Mouse (Mus musculus): Measurements from ENCODE around the gene Cdk2ap2. TPM values are rescaled to one million over a fixed set of nuclear protein-coding genes. Genes with fewer than 3 reads are reported as not detected.

Gene Cdk2ap2
- polyA plus RNA-seq, 1 experiment = 26.9 TPM

- no peak overlapping the region for H3K4me3 ChIP-seq (ENCODE audit: low read depth, low read length)
- TF ChIP-seq POLR2A (IDR thresholded peaks at IDR 0.05; ENCODE audit: insufficient read depth, low read length) (no peak), EP300 (IDR thresholded peaks at IDR 0.05; ENCODE audit: insufficient read depth, low read depth, low read length) (no peak), CTCF (IDR thresholded peaks at IDR 0.05; ENCODE audit: low read depth, low read length) (no peak)
- no peaks in the 10 kb centered on the region for H3K9me3 ChIP-seq (replicated peaks; ENCODE audit: control insufficient read depth, insufficient read depth, low read length, poor library complexity, severe bottlenecking)
- peaks cover 2% of the 10 kb centered on the region for H3K4me1 ChIP-seq (ENCODE audit: control insufficient read depth, insufficient read depth, low read length)
- no peaks in the 10 kb centered on the region for H3K27me3 ChIP-seq (ENCODE audit: control insufficient read depth, insufficient read depth, low read length, poor library complexity, severe bottlenecking)
- H3K36me3 ChIP-seq (ENCODE audit: control insufficient read depth, insufficient read depth, low read length, poor library complexity, severe bottlenecking) = no peaks in the 10 kb centered on the region
- H3K9ac ChIP-seq (ENCODE audit: low read depth, poor library complexity, severe bottlenecking) = no peak overlapping the region
- H3K27ac ChIP-seq (ENCODE audit: insufficient read depth, low read length) = no peak overlapping the region
These were observed 2.1 kb upstream of the Cdk2ap2 start for GRCm38 (mm10) chr19:4094774-4095303.

GRCm38 (mm10) chr19:4095802-4096201 is 1.2 kb upstream of the Cdk2ap2 start:
- Histone ChIP-seq H3K9ac (ENCODE audit: low read depth, poor library complexity, severe bottlenecking) (no peak overlapping the region), H3K4me1 (ENCODE audit: control insufficient read depth, insufficient read depth, low read length) (peaks cover 2% of the 10 kb centered on the region), H3K36me3 (ENCODE audit: control insufficient read depth, insufficient read depth, low read length, poor library complexity, severe bottlenecking) (no peaks in the 10 kb centered on the region), H3K27ac (ENCODE audit: insufficient read depth, low read length) (no peak overlapping the region), H3K4me3 (ENCODE audit: low read depth, low read length) (no peak overlapping the region), H3K27me3 (ENCODE audit: control insufficient read depth, insufficient read depth, low read length, poor library complexity, severe bottlenecking) (no peaks in the 10 kb centered on the region), H3K9me3 (replicated peaks; ENCODE audit: control insufficient read depth, insufficient read depth, low read length, poor library complexity, severe bottlenecking) (no peaks in the 10 kb centered on the region)
- no peak for TF ChIP-seq CTCF (IDR thresholded peaks at IDR 0.05; ENCODE audit: low read depth, low read length)
- no peak for TF ChIP-seq POLR2A (IDR thresholded peaks at IDR 0.05; ENCODE audit: insufficient read depth, low read length)
- no peak for TF ChIP-seq EP300 (IDR thresholded peaks at IDR 0.05; ENCODE audit: insufficient read depth, low read depth, low read length)

- no peak for TF ChIP-seq POLR2A (IDR thresholded peaks at IDR 0.05; ENCODE audit: insufficient read depth, low read length)
- TF ChIP-seq CTCF (IDR thresholded peaks at IDR 0.05; ENCODE audit: low read depth, low read length) = no peak
- no peak for TF ChIP-seq EP300 (IDR thresholded peaks at IDR 0.05; ENCODE audit: insufficient read depth, low read depth, low read length)
- Histone ChIP-seq H3K9me3 (replicated peaks; ENCODE audit: control insufficient read depth, insufficient read depth, low read length, poor library complexity, severe bottlenecking) (no peaks in the 10 kb centered on the region), H3K27ac (ENCODE audit: insufficient read depth, low read length) (no peak overlapping the region), H3K9ac (ENCODE audit: low read depth, poor library complexity, severe bottlenecking) (peak overlapping the region; percentile 48), H3K36me3 (ENCODE audit: control insufficient read depth, insufficient read depth, low read length, poor library complexity, severe bottlenecking) (no peaks in the 10 kb centered on the region), H3K27me3 (ENCODE audit: control insufficient read depth, insufficient read depth, low read length, poor library complexity, severe bottlenecking) (no peaks in the 10 kb centered on the region), H3K4me3 (ENCODE audit: low read depth, low read length) (peak overlapping the region; percentile 63), H3K4me1 (ENCODE audit: control insufficient read depth, insufficient read depth, low read length) (peaks cover 2% of the 10 kb centered on the region)
These were observed 451 bp downstream of the Cdk2ap2 start for GRCm38 (mm10) chr19:4097441-4097825.

- TF ChIP-seq EP300 (IDR thresholded peaks at IDR 0.05; ENCODE audit: insufficient read depth, low read depth, low read length) (no peak), CTCF (IDR thresholded peaks at IDR 0.05; ENCODE audit: low read depth, low read length) (no peak), POLR2A (IDR thresholded peaks at IDR 0.05; ENCODE audit: insufficient read depth, low read length) (no peak)
- H3K36me3 ChIP-seq (ENCODE audit: control insufficient read depth, insufficient read depth, low read length, poor library complexity, severe bottlenecking) = no peaks in the 10 kb centered on the region
- H3K4me3 ChIP-seq (ENCODE audit: low read depth, low read length) = no peak overlapping the region
- H3K9ac ChIP-seq (ENCODE audit: low read depth, poor library complexity, severe bottlenecking) = no peak overlapping the region
- no peak overlapping the region for H3K27ac ChIP-seq (ENCODE audit: insufficient read depth, low read length)
- H3K4me1 ChIP-seq (ENCODE audit: control insufficient read depth, insufficient read depth, low read length) = peaks cover 2% of the 10 kb centered on the region
- no peaks in the 10 kb centered on the region for H3K9me3 ChIP-seq (replicated peaks; ENCODE audit: control insufficient read depth, insufficient read depth, low read length, poor library complexity, severe bottlenecking)
- no peaks in the 10 kb centered on the region for H3K27me3 ChIP-seq (ENCODE audit: control insufficient read depth, insufficient read depth, low read length, poor library complexity, severe bottlenecking)
These were observed 1.4 kb downstream of the Cdk2ap2 start for GRCm38 (mm10) chr19:4098426-4098825.

GRCm38 (mm10) chr19:4099056-4099455 is 2.1 kb downstream of the Cdk2ap2 start:
- peaks cover 2% of the 10 kb centered on the region for H3K4me1 ChIP-seq (ENCODE audit: control insufficient read depth, insufficient read depth, low read length)
- TF ChIP-seq CTCF (IDR thresholded peaks at IDR 0.05; ENCODE audit: low read depth, low read length) (peak; percentile 97), POLR2A (IDR thresholded peaks at IDR 0.05; ENCODE audit: insufficient read depth, low read length) (no peak), EP300 (IDR thresholded peaks at IDR 0.05; ENCODE audit: insufficient read depth, low read depth, low read length) (0 out of 2 replicates have a peak, but pooled peaks have one; percentile 30)
- no peak overlapping the region for H3K4me3 ChIP-seq (ENCODE audit: low read depth, low read length)
- H3K27ac ChIP-seq (ENCODE audit: insufficient read depth, low read length) = no peak overlapping the region
- no peaks in the 10 kb centered on the region for H3K9me3 ChIP-seq (replicated peaks; ENCODE audit: control insufficient read depth, insufficient read depth, low read length, poor library complexity, severe bottlenecking)
- H3K9ac ChIP-seq (ENCODE audit: low read depth, poor library complexity, severe bottlenecking) = no peak overlapping the region
- H3K27me3 ChIP-seq (ENCODE audit: control insufficient read depth, insufficient read depth, low read length, poor library complexity, severe bottlenecking) = no peaks in the 10 kb centered on the region
- H3K36me3 ChIP-seq (ENCODE audit: control insufficient read depth, insufficient read depth, low read length, poor library complexity, severe bottlenecking) = no peaks in the 10 kb centered on the region

- Histone ChIP-seq H3K36me3 (ENCODE audit: control insufficient read depth, insufficient read depth, low read length, poor library complexity, severe bottlenecking) (no peaks in the 10 kb centered on the region), H3K9ac (ENCODE audit: low read depth, poor library complexity, severe bottlenecking) (peak within 1 kb of the TSS; percentile 32), H3K4me3 (ENCODE audit: low read depth, low read length) (peak within 1 kb of the TSS; percentile 62), H3K4me1 (ENCODE audit: control insufficient read depth, insufficient read depth, low read length) (peaks cover 2% of the 10 kb centered on the region), H3K9me3 (replicated peaks; ENCODE audit: control insufficient read depth, insufficient read depth, low read length, poor library complexity, severe bottlenecking) (no peaks in the 10 kb centered on the region), H3K27ac (ENCODE audit: insufficient read depth, low read length) (no peak within 1 kb of the TSS), H3K27me3 (ENCODE audit: control insufficient read depth, insufficient read depth, low read length, poor library complexity, severe bottlenecking) (no peaks in the 10 kb centered on the region)
- no peak for TF ChIP-seq POLR2A (IDR thresholded peaks at IDR 0.05; ENCODE audit: insufficient read depth, low read length)
- TF ChIP-seq EP300 (IDR thresholded peaks at IDR 0.05; ENCODE audit: insufficient read depth, low read depth, low read length) = no peak
- TF ChIP-seq CTCF (IDR thresholded peaks at IDR 0.05; ENCODE audit: low read depth, low read length) = no peak
These were observed 3.1 kb downstream of the Cdk2ap2 start, which contains the start of gene Pitpnm1 for GRCm38 (mm10) chr19:4099837-4100717. Pitpnm1 (plus strand) TSS chr19:4099998.

Data from ES-Bruce4 (cell line).